Mouse (Mus musculus): Measurements from ENCODE around the gene Nmnat2.

DNA sequence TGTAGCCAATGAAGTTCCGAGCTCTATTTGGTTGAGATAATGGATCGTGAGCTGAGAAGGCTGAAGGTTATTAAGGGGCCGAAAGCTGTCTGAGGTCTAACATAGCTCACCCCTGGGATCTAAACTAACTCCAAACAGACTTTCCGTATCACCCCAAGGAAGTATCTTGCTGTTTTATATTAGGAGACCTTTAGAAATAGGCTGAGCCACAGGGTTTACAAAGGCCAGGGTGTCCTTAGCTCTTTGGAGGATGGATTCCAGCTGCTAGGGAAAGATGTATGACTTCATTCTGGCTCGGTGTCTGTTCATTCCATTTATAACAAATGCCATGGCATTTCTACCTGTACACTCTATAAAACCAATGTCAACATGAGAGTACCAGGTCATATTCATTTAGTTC is 169.7 kb downstream of the Nmnat2 start:
- TF ChIP-seq POLR2A (IDR thresholded peaks at IDR 0.05; ENCODE audit: low read depth, low read length) (no peak), CTCF (IDR thresholded peaks at IDR 0.05; ENCODE audit: extremely low read depth, insufficient read depth, insufficient read length, insufficient replicate concordance) (no peak)

All from spleen, adult 2 months (tissue).